Mouse (Mus musculus) left cerebral cortex, adult 2 months (tissue): ENCODE data around the gene Rilpl1. TPM values are rescaled to one million over a fixed set of nuclear protein-coding genes. Genes with fewer than 3 reads are reported as not detected.

ENCODE experiments used
- DNase-seq, 2 experiments: peaks; one replicate each; pipeline ENCODE4 v3.0.0; 2021 to 2022; ENCODE audit warnings: low spot score in 2 of 2, mixed read lengths in 1 of 2; ENCODE audit errors: extremely low spot score in 1 of 2
- H3K27ac ChIP-seq: fragments of 200-600 bp; 2 replicates; pipeline ENCODE4 v1.8.1; 2022
- H3K4me3 ChIP-seq: fragments of 200-600 bp; 2 replicates; pipeline ENCODE4 v1.8.1; 2022
- CTCF ChIP-seq: fragments of 200-600 bp; IDR thresholded peaks from 2 replicates; pipeline ENCODE4 v1.8.1; 2022; ENCODE audit warnings: antibody characterized with exemption, mild to moderate bottlenecking, moderate library complexity
- intact Hi-C: fragments of 180-260 bp; cut with DNase I; formaldehyde crosslinking; loops from one replicate; pipeline ENCODE4 v1.15.1; 2025
- total RNA-seq, 2 experiments: library from RNA; stranded (reverse); gene quantifications; 2 replicates each; pipeline ENCODE4 v1.2.3; 2021

The Rilpl1 gene
- total RNA-seq, 2 experiments from 2014 or later, result 84.6 to 84.8 TPM

DNA sequence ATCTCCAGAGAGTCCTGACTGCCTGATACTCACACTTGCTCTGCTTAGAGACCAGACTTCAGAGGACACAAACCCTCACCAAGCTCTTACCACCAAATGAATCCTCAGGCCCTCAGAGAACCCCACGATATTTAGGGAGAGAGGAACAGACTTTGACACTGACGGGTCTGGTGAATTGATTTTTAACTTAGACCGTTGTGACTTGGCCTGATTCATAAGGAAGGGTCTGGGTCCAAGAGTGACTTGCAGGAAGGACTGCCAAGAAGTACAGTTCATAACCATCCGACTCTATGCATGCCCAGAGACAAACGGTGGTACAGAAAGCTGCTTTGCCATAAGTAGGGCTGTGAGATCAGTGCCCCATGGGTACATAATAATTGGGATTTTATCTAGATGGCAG, 45.5 kb downstream of the Rilpl1 start:
- no peak for TF ChIP-seq CTCF
- intact Hi-C loops, result no loop called here
- Histone ChIP-seq H3K27ac (no peak overlapping the region), H3K4me3 (no peak overlapping the region)
- DNase-seq, result no peak

DNA sequence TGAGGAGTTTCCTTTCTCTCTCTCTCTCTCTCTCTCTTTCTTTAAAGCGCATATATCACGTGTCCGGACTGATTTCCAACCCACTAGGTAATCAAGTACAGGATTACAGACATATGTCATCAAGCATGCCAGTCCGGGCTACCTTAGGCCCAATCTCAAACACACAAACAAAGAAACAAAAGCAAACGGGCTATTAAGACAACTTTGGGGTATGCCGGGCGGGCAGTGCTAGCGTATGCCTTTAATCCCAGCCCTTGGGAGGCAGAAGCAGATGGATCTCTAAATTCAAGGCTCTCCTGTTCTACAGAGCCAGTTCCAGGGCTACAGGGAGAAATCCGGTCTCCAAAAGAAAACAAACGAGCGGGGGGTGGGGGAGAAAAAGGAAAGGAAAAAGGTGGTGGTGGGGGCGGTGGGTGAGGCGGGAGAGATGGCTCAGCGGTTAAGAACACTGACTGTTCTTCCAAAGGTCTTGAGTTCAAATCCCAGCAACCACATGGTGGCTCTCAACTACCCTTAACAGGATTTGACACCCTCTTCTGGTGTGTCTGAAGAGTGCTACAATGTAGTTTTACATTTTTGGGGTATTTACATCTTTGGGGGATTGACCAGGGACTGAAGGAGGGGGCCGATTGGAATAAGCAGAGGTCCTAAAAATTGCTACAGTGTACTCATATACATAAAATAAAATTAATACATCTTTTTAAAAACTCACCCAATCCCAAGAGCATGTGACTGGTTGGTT, 47.4 kb downstream of the Rilpl1 start:
- DNase-seq, result no peak
- H3K4me3 ChIP-seq, result peak overlapping the region; percentile 57
- peak; percentile 8 for TF ChIP-seq CTCF
- intact Hi-C loops, result loop anchor here (2.0 to 5.0 kb wide), 2 partner anchors 37 to 55 kb away; no protein-coding TSS in a partner anchor
- H3K27ac ChIP-seq, result peak overlapping the region; percentile 98

DNA sequence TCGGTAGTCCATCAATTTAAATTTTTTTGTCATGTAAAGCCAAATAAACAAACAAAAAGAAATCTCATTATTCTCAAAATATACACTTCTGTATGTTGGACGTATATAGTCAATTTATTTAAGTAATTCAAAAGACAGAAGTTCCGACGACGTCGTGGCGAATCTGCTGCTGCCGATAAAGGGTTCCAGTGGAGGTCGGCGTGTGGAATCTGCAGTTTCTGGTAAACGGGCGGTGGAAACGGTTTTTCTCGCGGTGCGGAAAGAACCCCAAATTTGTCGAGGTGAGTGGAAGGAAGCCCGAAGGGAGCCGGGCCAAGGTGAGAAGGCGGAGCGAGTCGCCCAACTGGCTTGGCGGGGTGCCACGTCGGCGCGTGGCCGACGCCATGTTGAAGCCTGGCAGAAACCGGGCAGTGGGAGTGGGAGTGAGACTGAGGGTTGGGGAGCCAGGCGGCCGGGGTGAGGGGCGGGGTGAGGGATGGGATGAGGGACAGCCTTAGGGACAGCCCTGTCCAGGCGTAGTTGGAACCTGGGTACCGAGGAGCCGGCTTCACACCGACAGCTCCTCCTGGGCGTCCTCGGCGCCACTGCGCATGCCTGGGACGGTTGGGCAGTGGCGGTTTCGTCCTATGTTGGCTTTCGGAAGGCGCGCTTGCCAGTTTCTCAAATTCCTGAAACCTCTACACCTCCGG, 48.1 kb downstream of the Rilpl1 start, which contains the start of gene Snrnp35:
TSS of gene Snrnp35 (plus strand) at position 169 of the 689 bp plus-strand sequence.
- DNase-seq, result peak; percentile 84 to 91
- H3K4me3 ChIP-seq, result peak within 1 kb of the TSS; percentile 57
- intact Hi-C loops, result loop anchor here (2.0 to 5.0 kb wide), 2 partner anchors 36 to 56 kb away; no protein-coding TSS in a partner anchor
- peak within 1 kb of the TSS; percentile 98 for H3K27ac ChIP-seq
- no peak for TF ChIP-seq CTCF

DNA sequence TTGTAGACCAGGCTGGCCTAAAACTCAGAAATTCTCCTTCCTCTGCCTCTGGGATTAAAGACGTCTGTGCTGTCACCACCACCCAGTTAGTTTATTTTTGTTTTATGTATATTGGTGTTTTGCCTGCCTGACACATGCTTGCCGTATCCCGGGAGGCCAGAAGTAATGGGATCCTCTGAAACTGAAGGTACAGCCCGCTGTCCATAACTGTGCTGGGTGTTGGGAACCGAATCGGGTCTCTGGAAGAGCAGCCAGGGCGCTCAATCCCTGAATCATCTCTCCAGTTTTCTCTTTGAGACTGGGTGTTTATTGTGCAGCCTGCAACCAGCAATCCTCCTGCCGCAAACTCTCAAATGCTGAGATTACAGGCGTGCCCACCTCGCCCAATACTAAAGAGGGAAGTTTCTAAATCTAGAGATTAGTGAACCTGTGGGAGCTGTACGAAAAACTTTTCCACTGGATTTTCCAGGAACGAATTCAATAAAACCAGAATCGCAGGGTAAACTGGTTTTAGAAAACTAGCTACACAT, 48.7 kb downstream of the Rilpl1 start:
- H3K4me3 ChIP-seq, result peak overlapping the region; percentile 57
- no peak for DNase-seq
- intact Hi-C loops, result loop anchor here (2.0 to 5.0 kb wide), 2 partner anchors 35 to 56 kb away; no protein-coding TSS in a partner anchor
- peak overlapping the region; percentile 98 for H3K27ac ChIP-seq
- no peak for TF ChIP-seq CTCF

DNA sequence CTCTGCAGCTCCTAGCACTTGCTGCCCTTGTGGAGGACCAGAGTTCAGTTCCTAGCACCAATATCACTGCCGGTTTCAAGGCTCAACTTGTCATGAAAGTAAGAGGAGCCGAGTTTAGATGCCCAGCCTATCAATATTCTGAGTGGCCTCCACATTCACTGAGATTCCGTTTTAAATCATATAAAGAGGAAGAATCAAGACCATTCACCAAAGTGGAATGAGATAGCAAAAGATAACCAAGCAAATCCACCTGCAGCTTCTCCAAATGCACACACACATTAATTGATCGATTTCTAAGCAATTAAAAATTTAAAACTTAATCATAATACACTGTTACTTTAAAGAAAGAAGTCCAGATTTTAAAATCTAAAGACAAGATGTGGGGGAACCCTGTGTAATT, 49.5 kb downstream of the Rilpl1 start:
- no peak for TF ChIP-seq CTCF
- intact Hi-C loops, result loop anchor here (2.0 to 5.0 kb wide), 2 partner anchors 34 to 57 kb away; no protein-coding TSS in a partner anchor
- Histone ChIP-seq H3K27ac (no peak overlapping the region; the same call in 1 of the 2 replicates), H3K4me3 (no peak overlapping the region)
- no peak for DNase-seq

DNA sequence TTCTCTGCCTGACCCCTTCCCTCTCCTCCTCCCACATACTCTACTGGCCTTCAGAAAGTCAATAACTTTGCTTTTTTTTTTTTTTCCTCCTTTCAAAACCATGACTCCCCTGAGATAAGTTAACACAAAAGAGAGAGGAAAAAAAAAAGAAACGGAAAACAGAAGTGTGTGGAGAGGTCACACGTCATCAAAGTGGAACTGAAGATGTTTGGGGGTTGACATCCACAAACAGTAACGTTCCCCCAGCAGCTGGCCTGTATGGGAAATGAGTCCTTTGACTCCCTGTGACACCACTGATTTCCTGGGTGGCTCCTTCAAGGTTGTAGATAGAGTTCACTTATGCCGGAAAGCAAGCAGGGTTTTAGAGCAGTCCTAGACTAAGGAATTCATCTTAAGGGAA, 51.1 kb downstream of the Rilpl1 start:
- intact Hi-C loops, result loop anchor here (5.0 kb wide), 1 partner anchor 33 kb away; no protein-coding TSS in a partner anchor

DNA sequence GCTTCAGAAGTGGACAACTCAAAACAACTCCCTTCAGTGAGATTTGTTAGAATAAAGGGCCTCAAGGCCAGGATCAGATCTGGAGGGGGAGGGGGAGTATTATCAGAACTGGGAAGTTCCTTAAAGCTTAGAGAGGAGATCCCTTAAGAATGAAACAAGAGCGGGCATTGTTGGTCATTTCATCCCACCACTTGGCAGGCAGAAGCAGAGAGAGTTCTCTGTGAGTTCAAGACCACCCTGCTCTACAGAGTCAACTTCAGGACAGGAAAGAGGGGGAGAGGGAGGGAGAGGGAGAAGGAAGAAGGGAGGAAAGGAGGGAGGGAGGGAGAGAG, 52.4 kb downstream of the Rilpl1 start:
- intact Hi-C loops, result no loop called here
- no peak for TF ChIP-seq CTCF
- DNase-seq, result no peak
- Histone ChIP-seq H3K27ac (peak overlapping the region; percentile 84), H3K4me3 (peak overlapping the region; percentile 73)

More for the DNA sequence above, 51.1 kb downstream of the Rilpl1 start:
- DNase-seq, result no peak
- no peak for TF ChIP-seq CTCF
- Histone ChIP-seq H3K27ac (no peak overlapping the region), H3K4me3 (no peak overlapping the region)

DNA sequence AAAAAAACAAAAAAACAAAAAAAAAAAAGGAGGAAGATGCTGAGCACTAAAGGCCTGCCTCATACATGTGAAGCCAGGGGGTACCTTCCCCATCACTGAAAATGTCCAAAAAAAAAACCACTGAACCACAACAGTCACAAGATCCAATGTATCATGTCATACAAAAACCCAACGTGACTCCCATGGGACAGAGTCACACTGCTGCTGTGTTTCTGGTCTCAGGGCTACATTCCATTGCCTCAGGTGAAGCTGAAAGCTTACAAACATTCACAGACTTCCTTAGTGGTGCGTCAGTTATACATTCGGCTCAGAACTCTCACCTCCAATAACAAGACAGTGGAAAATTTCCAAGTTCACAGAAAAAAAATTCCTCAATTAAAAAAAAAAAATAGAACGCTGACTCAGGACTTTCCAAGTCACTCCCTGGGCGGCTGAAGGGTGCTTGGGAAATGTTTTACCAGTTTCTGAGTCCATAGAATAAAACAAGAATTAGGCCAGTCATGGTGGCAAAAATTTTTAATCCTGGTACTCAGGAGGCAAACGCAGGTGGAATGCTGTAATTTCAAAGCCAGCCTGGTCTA, 60.5 kb downstream of the Rilpl1 start:
- DNase-seq, result no peak
- Histone ChIP-seq H3K4me3 (no peak overlapping the region), H3K27ac (no peak overlapping the region)
- TF ChIP-seq CTCF, result no peak
- intact Hi-C loops, result no loop called here

DNA sequence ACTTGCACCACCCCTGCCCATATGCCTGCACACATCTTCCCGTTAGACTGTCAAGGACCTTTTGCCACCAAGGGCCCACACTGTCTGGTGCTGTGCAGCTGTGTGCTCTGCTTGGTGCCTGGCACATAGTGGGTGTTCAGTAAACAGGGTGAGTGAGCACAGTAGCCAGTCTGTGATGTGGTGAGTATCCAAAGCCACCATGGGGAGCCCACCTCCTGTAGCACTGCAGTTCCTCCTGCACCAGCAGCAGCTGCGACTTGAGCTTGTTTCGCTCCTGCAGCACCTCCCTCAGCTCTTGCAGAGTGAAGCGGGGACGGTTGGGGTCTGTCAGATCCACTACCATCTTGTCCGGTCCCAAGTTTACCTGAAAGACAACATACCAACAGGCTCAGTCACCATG, 61.7 kb downstream of the Rilpl1 start:
- intact Hi-C loops, result no loop called here
- no peak for TF ChIP-seq CTCF

DNA sequence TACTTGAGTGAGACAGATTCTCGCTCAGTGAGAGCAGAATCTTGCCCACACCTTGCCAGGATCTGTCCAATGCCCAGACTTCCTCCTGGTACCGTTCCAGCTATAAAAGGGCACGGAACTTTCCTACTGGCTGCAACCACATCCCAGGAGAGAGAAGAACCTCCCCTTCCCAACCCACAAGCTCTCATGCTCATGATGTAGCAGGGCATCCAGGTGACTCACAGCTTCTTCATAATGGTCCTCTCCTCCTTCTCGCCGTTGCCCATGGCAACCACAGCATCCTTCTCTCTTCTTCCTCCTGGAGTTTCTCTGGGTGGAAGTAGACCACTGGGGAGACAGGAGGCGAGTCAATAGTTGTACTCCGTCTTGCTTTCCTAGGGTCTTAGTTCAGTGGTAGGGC, 62.8 kb downstream of the Rilpl1 start:
- intact Hi-C loops, result no loop called here
- no peak for TF ChIP-seq CTCF
- Histone ChIP-seq H3K4me3 (no peak overlapping the region), H3K27ac (no peak overlapping the region)
- peak in 1 of 2 experiments; percentile 41 for DNase-seq

More for the DNA sequence above, 61.7 kb downstream of the Rilpl1 start:
- DNase-seq, result no peak
- Histone ChIP-seq H3K27ac (no peak overlapping the region), H3K4me3 (no peak overlapping the region)

DNA sequence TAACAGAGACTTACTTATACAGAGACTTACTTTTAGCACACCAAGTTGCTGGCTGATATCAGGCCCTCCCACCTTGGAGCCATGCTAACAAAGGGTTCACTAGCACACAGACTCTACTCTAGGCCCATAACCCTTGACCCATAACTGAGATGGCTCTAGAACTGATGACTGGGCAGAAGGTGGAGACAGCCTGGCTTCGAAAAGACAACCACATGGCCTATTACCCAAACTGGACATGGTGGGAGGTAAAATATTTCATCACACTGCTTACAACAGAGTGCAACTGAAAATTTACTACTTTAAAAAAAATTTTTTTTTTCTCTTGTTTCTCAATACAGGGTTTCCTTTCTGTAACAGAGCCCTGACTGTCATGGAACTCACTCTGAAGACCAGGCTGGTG, 63.4 kb downstream of the Rilpl1 start:
- intact Hi-C loops, result no loop called here
- H3K4me3 ChIP-seq, result no peak overlapping the region
- no peak for DNase-seq
- no peak for TF ChIP-seq CTCF
- H3K27ac ChIP-seq, result no peak overlapping the region

DNA sequence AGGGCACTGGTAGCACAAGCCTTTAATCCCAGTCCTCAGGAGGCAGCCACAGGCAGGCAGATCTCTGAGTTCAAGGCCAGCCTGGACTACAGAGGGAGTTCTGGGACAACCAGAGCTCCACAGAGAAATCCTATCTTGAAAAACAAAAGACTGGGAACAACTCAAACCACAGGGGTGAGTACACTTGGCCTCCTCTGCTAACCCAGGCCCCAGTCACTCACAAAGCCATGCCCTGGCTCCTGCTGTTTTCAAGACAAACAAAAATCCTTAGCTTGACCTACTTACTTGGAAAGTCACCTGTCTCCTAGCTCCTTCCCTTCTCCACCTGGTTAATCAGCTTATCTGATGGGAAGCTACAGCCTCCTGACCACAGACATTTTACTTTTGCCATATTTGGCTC, 66.3 kb downstream of the Rilpl1 start:
- Histone ChIP-seq H3K4me3 (no peak overlapping the region), H3K27ac (no peak overlapping the region)
- TF ChIP-seq CTCF, result no peak
- DNase-seq, result no peak
- intact Hi-C loops, result no loop called here
